Mouse (Mus musculus) liver, adult 2 months (tissue): Measurements from ENCODE around the gene Adrb1.
A peak's percentile ranks its signal among the peaks of the same experiment; 100 is the strongest.

Experiments used
- CTCF ChIP-seq: fragments of 200-500 bp; IDR thresholded peaks from 2 replicates; pipeline ENCODE4 v1.5.1; 2011; ENCODE audit warnings: low read depth, low read length, control low read depth
- POLR2A ChIP-seq: fragments of 200-500 bp; IDR thresholded peaks from 2 replicates; pipeline ENCODE4 v1.6.1; 2011; ENCODE audit warnings: low read length, control low read depth; ENCODE audit not compliant: insufficient read depth; ENCODE audit errors: extremely low read depth

- TF ChIP-seq CTCF (peak; percentile 81), POLR2A (no peak)
These were observed 54.9 kb downstream of the Adrb1 start for GRCm38 (mm10) chr19:56776719-56777382.
